Mouse (Mus musculus) urinary bladder, postnatal 10 days (tissue): ENCODE results near the gene Depdc1b.

Experiments
- DNase-seq: peaks from one replicate; pipeline ENCODE4 v3.0.0; 2022; ENCODE audit warnings: low spot score

Depdc1b gene

DNA sequence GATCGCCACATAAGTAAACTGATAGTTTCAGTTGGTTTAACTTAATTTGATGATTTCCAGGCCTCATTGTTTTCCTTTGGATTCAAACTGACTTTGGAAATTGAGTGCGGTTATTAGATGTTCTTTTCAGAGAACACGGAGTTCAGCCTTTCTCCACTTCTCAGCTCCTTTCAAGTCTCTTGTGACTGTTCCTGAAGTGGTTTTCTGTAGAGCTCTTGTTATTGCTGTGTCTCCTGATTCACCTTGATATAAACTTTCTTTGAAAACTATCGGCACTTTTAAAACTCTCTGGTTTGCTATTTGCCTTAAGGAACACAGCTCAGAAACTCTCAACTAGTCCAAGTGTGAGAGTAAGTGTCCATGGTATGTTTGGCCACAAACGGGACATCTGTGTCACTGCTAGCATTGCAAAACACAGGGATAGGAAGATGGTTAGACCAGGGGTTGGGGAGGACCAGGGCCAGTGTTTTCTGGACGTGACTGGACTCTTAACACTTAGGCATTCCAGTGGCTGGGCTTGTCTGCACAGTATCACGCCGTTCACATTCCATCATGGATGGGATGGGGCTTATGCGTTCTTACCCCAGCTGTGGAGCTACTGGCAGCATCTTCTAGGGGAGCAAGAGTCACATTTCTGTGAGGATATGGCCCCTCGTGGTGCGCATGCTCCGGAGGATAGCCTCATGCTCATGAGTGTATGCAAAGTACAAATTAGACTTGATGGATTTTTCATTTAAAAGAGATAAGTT lies 38.8 kb downstream of the Depdc1b start:
- no peak for DNase-seq

DNA sequence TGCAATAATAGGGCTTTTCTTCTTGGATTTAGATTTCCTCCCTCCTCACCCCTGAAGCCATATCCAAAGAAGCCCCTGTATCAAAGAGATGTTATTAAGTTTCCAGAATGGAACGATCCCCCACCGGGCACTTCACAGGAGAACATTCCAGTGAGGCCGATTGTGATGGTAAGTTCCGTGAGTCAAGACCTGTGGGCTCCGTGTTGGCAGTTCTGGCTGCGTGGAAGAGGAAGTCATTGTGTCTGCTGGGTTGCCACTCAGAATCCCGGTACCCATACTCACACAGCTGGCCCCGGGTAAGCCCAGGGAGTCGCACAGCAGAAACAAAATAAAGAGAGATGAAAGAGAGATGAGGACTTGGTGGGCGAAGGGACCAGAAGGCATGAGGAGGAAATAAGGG lies 41.2 kb downstream of the Depdc1b start:
- no peak for DNase-seq

DNA sequence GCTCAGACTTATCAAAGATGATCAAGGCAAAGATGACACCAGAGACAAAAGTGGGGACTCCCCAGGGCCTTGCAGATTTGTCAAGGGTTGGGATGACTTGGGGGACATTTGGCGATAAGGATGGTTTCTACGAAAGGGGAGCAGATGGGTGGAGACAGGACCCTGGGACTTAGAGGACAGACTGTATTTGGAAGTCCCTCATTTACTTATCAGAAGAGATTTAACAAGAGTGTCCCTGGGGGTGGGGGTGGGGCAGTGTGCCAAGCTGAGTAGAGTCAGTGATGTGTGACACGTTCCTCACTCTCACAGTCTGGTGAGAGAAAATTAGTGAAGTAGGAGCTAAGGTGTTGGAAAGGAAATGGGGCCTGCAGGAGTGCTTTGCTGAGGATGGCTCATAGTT lies 42.1 kb downstream of the Depdc1b start:
- DNase-seq: no peak

DNA sequence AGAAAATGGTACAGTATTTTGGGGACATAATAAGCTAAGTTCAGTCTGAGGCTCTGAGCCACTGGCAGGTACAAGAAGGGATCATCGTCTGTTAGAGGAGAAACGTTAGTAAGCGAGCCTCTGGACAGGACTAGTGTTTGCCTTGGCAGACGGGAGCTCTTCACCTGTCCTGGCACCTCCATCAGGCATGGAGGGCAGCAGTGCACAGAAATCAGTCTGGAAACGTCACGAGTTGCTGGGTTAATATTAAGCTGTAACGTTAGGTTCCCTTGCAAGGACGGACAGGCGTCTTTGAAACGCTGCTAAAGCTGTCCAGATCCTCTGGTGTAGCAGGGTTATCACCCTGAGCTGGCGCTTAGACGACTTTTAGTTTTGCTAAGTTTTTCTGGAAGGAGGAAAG lies 51.4 kb downstream of the Depdc1b start:
- DNase-seq: no peak

DNA sequence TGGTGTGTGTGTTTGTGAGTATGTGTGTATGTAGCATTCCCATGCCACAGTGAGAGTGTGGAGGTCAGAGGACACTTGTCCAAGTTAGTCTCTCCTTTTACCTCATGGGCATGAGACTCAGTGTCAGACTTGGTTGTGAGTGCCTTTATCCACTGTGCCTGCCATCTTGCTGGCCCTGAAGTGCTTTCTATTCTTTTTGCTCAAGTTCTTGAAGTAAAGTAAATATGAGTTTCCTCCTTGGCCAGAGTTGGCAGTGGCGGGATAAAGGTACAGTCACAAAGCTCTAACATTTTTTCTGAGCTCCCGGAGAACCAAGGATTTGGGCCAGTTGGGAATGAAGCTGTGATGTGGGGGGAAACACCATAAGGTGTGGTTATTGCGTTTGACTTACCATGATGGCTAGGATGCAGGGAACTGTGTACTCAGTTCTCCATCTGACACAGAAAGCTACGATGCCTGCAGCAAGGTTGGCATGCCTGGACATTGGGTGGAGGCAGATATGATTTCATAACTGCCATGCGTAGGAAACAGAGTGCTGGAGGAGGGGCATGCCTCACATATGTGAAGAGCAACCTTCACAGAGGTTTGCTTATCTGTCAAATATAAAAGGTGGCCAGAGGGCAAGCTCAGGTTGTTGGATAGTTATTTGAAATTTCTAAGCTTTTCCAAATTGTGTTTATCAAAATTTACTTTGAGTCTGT lies 54.3 kb downstream of the Depdc1b start:
- no peak for DNase-seq

DNA sequence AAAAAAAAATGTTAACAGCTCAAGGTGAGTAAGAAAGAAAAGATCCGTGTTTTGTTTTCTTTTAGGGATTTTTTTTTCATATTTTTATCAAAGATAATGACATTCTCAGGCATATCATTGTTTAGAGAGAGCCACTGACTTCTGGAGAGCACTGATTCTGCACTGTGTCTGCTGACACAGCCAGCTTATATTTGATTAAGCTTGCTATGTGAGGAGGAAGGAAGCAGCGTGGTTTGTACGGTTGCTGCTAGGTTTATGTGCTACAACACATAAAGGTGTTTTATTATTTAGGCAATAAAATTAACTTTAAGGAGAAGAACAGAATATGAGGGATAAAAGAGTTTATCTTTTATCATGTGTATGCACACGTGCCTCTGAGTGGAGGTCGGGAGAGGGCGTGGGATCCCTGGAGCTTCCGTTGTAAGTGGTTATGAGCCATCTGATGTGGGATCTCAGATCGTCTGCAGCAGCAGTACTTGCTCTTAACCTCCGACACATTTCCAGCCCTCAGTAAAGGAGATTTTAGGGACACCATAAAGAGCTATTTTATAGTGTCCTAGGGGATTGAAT lies 55.3 kb downstream of the Depdc1b start:
- no peak for DNase-seq

DNA sequence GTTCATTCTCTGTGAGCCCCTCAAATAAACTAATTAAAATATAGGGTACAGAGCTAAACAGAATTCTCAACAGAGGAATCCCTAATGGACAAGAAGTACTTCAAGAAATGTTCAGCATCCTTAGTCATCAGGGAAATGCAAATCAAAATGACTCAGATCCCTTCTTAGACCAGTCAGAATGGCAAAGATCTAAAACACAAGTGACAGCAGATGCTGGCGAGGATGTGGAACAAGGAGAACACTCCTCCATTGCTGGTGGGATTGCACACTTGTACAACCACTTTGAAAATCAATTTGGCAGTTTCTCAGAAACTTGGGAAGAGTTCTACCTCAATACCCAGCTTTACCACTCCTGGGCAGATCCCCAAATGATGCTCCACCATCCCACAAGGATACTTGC lies 57.1 kb downstream of the Depdc1b start:
- no peak for DNase-seq

DNA sequence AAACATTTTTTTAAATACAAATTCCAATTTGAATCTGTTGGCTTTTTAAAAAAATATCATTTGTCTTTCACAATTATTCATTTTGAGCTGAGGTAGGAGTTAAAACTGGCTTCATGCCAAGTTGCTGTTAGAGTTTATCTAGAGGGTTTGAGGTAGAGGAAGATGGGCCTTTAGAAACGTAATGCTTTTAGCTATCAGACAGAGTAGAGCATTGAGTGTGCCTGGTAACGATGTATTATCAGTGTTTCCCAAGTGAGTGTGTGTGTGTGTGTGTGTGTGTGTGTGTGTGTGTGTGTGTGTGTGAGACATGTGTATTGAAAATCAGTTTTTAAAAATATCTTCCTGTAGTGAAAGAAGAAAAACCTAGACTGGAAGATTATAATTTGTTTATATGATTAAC lies 60.5 kb downstream of the Depdc1b start:
- no peak for DNase-seq

DNA sequence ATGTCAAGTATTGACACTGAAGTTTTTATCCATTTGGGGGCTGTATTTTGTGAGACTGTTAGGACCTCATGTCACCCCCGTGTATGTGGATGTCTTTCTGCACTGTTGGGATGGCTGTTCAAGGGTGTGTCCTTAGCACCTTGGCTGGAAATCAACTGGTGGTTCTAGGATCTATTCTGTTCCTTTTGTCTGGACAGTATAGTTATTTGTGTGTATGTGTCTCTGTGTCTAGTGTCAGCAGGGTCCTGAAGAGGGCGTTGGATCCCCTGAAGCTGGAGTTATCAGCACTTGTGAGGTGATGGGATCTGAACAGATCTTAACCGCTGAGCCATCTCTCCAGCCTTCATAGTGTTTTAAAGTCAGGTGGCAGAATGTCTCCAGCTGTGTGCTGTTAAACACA lies 65.0 kb downstream of the Depdc1b start:
- DNase-seq: no peak

DNA sequence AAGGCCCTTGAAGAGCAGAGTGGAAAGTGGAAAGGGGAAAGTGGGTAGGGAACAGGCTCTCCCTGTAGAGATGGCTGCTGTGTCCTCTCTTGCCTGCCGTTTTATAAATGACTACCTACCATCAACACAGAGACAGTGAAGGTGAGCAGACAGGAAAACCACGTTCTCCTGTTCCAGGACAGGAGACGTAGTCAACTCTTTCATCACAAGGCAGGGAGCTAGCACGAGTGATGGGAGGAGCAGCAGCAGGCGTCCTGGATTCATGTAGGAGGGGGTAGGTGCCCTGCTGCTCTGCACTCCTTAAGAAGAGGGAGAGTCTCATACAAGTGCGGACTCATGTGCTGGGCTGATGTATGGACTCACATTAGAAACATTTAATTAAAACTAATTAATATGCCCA lies 66.9 kb downstream of the Depdc1b start:
- no peak for DNase-seq

DNA sequence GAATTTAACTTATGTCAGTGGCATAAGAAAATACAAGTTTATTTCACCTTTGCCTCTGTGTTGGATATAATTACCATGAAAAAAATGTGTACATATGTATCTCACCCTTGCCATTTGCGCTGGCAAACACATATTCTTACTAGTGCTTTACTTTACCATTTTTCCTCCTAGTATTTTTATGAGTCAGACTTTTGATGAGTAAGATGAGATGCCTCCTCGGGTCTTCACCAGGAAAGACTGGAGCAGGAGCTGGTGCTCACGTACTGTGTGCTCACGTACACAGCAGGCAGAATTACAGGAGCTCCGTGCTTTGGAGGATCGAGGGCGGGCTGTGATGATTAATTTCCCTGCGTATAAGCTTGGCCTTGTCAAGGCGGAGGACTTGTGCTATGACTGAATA lies 69.9 kb downstream of the Depdc1b start:
- no peak for DNase-seq

DNA sequence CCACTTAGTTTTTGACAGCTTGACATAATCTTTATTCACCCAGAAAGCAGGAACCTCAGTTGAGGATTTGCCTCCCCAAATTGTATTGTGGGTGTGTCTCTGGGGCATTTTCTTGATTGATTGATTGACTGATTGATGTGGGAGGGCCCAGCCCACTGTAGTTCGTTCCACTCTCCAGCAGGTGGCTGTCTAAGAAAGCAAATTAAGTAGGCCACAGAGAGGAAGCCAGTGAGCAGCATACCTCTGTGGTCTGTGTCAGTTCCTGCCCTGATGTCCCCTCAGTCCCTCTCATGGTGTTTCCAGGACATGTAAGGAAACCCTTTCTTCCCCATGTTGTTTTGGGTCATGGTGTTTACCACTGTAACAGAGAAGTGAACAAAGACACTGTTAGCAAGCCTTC lies 74.4 kb downstream of the Depdc1b start:
- no peak for DNase-seq

DNA sequence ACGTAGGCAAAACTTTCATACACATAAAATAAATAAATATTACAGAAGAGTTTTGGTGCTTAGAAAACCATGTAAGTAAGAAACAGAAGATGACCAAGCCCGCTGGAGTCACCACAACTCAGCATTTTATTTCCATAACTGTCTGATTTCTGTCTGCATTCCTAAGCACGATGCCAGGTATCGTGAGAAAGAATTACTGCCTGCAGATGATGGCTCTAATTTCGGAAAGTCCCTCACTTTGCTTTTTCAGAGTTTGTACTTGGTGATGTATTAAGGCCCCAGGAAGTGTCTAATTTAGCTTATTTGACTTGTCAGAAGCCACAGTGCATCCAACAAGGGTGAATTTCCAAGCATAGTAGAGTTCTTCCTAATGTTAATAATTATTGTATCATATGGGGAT lies 87.1 kb downstream of the Depdc1b start:
- DNase-seq: no peak

DNA sequence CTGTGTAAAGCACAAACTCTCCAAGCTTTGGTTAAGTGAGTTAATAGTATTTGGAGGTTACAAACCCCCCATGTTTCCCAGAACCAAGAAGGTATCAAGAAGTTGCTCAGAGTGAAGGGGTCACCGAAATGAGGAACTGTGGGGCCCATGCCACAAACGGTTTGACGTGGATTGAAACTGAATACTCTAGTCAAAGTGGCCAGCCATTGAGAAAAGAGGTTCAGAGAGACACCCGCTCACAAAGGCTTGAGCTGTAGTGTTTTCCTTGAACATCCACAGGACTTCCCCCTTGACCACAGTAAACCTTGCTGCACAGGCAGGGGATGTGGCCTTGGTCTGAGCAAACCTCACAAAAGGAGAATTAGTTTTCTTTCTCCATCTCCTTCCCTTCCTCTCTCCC lies 88.2 kb downstream of the Depdc1b start:
- DNase-seq: no peak

DNA sequence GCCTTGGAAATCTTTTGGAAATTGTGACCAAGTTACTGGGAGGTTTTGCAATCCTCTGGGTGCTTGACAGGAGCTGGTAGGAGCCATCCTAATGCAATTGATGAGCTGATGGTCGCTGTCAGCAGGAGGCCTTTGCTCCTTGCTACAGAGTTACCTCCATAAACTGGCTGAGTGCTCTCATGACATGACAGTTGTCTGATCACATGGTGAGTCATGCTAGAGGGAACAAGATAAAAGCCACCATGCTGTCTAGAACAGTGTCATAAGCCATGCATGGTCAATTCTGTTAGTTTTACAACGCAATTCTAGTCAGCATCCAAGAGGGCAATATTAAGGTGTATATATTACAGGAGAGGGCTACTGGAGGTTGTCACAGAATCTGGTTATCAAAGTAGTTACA lies 99.3 kb downstream of the Depdc1b start:
- no peak for DNase-seq

DNA sequence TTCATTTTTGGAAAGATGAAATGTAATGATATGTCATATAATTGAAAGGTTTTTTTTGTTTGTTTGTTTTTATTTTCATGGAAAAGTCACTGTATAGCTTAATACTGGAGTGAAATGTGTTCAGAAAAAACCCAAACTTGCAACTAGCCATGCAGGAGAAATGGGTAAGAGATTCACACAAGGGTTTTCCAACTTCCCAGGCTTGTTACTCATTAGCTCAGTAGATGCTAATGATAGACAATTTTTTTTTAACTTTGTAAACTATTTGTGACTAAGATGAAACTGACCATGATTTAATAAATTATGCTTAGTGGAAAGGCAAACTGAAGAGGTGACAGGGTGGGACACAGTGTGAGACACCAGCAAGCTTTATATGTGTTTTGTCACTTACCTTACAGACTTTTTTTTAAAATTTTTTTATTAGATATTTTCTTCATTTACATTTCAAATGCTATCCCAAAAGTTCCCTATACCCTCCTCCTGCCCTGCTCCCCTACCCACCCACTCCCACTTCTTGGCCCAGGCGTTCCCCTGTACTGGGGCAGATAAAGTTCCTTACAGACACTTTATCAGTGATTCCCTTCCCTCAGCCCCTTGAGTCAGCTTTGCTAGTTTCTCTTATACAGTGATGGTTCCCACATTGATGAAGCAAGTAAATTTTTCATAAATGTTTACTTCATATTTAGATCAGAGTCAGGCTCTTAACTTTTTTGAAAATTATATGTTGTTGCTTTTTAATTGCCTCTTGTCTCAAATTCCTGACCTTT lies 102.8 kb downstream of the Depdc1b start:
- DNase-seq: no peak

DNA sequence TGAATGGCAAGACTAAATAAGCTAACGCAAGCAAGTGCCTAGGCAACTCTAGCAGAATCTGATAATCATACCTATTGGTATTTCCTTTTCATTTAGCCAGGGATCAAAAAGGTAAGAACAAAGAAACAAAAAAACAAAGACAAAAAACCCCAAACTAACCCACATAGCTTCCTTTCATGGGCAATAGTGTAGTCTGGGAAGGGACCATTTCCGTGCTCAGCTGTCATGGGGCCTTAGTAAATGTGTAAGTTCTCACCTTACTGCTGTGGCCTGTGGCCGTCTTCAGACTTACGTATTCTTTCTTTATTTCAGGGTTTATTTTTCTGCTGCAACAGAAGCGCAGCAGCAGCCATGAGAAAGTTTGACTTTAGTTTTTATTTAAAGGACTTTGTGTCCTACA lies 110.2 kb downstream of the Depdc1b start:
- DNase-seq: no peak

DNA sequence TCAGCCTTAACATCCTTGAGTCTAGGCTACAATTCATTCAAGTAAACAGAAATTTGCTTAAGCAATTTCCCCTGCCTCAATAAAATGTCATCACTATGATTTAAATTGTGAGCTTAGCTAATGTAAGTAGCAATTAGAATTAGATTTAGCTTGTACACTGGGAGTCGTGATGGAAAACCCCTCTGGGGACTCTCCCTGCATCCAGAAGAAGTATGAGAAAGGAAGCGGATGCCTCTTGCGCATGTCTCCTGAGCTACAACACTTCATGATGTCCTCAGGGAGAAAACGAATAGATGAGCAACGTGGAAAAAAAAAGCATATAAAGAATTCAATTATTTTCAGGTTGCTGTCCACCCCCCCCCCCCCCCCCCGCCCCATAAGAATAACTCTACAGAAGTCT lies 112.7 kb downstream of the Depdc1b start:
- DNase-seq: no peak

DNA sequence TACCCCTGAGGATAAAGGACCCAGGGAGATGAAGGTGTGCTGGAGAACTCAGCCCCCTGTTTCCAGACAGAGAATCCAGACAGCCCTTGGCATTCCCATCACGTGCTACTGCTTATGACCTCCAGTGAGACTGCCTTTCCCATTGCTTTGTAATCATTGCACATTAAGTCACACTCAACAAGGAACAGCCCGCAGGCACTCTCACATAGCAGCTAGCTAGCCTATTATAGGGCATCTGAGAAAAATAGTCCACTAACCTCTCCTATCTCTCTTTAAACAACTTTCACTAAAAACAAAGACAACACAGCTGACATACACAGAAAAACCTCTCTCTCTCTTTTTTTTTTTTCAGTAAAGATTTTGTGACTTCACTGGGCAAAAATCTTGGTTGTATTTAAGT lies 113.5 kb downstream of the Depdc1b start:
- DNase-seq: no peak

DNA sequence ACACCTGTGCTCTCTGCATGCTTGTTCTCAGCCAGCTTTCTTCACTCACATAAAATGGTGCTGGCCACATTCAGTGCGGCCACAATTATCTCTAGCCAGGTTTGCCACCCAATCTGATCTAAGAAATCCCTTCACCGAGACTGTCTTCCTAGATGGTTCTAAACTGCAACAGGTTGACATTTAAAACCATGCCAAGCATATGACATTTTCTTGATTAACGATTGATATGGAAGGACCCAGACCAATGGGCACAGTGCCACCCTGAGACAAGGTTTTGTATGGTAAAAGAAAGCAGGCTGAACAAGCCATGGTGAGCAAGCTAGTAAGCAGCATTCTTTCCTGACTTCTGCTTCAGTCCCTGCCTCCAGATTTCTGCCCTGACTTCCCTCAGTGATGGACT lies 115.6 kb downstream of the Depdc1b start:
- no peak for DNase-seq

DNA sequence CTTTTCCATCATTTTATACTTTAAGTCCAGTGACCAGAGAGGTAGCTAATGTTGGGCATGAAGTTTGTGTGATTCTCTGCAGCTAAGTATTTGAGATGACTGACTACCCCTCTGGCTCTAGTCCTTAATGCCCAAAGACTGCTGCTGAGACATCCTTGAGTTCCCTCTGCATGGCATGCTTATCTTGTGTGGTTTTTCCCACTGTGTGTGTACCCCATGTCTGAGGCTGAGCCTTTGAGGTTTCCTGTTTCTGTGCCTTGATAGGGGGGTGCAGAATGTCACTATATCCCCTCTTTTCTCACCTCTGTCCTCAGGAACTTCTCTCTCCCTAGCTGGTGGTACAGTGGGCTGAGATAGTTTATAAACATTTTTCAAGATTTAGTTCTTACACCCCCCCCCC lies 119.6 kb downstream of the Depdc1b start:
- DNase-seq: no peak

DNA sequence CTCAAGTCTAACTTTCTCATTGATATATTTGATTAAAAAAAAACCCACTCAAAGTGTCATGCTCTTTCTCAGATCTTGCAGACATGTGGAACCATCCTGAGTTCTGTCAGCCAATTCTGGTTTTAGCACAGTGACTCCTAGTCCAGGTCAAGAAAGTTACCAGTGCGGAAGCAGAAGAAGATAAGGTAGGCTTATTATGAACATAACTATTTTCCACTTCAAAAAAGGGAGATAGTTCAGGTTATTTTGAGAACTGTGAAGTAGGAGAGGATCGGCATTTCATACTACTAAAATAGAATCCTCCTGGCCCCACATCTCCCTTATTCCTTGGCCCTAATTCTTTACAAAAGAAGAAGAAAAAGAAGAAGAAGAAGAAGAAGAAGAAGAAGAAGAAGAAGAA lies 121.3 kb downstream of the Depdc1b start:
- no peak for DNase-seq

DNA sequence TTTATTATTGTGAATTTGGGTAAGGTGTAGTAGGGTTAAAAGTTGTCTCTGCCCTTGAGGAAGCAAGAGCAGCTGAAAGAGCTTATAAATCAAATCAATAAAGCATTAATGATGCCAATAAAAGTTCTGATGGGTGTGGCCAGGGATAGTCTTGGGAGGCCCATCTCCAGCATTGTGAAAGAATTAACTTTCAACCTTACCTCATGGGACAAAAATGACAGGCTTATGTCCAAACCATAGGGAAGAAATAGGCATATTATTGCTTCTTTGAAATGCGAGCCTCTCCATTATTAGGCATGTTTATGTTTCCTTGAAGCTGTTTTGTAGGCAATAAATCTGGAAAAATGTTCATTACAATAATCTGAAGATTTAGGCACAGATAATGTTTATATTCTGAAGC lies 122.9 kb downstream of the Depdc1b start:
- DNase-seq: no peak
